Mouse (Mus musculus) lung, postnatal 0 days (tissue): ENCODE data around the gene Olfr432. TPM values are rescaled to one million over a fixed set of nuclear protein-coding genes. Genes with fewer than 3 reads are reported as not detected.

Experiments used
- ATAC-seq: fragments of 200-750 bp; cut with Nextera tagmentation; 2 replicates; pipeline ENCODE4 v1.8.0; 2017; ENCODE audit warnings: moderate library complexity
- DNase-seq: peaks from one replicate; pipeline ENCODE4 v3.0.0-alpha.2; 2016; ENCODE audit warnings: low spot score
- H3K27ac ChIP-seq: fragments of 300-500 bp; sonication (generic); 2 replicates; pipeline ENCODE4 v1.5.1; 2014; ENCODE audit warnings: antibody characterized with exemption, mild to moderate bottlenecking, low read length, mixed read lengths
- H3K27me3 ChIP-seq: fragments of 300-500 bp; sonication (generic); replicated peaks from 2 replicates; pipeline ENCODE4 v1.6.1; 2014; ENCODE audit warnings: low read length, mixed read lengths; ENCODE audit not compliant: insufficient read depth
- H3K36me3 ChIP-seq: fragments of 300-500 bp; sonication (generic); 2 replicates; pipeline ENCODE4 v1.6.1; 2014; ENCODE audit warnings: low read length, mixed read lengths; ENCODE audit not compliant: insufficient read depth
- H3K4me1 ChIP-seq: fragments of 300-500 bp; sonication (generic); 2 replicates; pipeline ENCODE4 v1.6.1; 2014; ENCODE audit warnings: antibody characterized with exemption, low read depth, low read length, mixed read lengths; ENCODE audit not compliant: insufficient read depth
- H3K4me2 ChIP-seq: fragments of 300-500 bp; sonication (generic); replicated peaks from 2 replicates; pipeline ENCODE4 v1.6.1; 2014; ENCODE audit warnings: low read depth, mild to moderate bottlenecking, low read length, moderate library complexity, mixed read lengths
- H3K4me3 ChIP-seq: fragments of 300-500 bp; sonication (generic); 2 replicates; pipeline ENCODE4 v1.5.1; 2014; ENCODE audit warnings: low read depth, low read length
- H3K9ac ChIP-seq: fragments of 300-500 bp; sonication (generic); replicated peaks from 2 replicates; pipeline ENCODE4 v1.6.1; 2014; ENCODE audit warnings: low read depth, mild to moderate bottlenecking
- H3K9me3 ChIP-seq: fragments of 300-500 bp; sonication (generic); 2 replicates; pipeline ENCODE4 v1.6.1; 2016; ENCODE audit warnings: low read length, mixed read lengths
- CTCF ChIP-seq: IDR thresholded peaks from 2 replicates; pipeline ENCODE4 v1.5.1; 2016; ENCODE audit warnings: antibody characterized with exemption, mild to moderate bottlenecking
- EP300 ChIP-seq: IDR thresholded peaks from 2 replicates; pipeline ENCODE4 v1.6.1; 2016; ENCODE audit warnings: antibody characterized with exemption, mild to moderate bottlenecking, control low read depth
- WGBS: fragments of 180-500 bp; shearing (Covaris S2); extraction: QIAGEN DNeasy Blood & Tissue Kit; methylation state at CpG from one replicate; pipeline ENCODE4 v1.1.7; 2014; 5-methylcytosine and 5-hydroxymethylcytosine counted together
- polyA plus RNA-seq: library from polyadenylated mRNA; unstranded; fragments of >200 nt; fragmentation: Nextera tagmentation; extraction: Ambion mirVana; gene quantifications from 2 replicates; pipeline ENCODE4 v1.2.1, GENCODE M21; 2015

The Olfr432 gene
- polyA plus RNA-seq, 1 experiment from 2014 or later: not detected

DNA sequence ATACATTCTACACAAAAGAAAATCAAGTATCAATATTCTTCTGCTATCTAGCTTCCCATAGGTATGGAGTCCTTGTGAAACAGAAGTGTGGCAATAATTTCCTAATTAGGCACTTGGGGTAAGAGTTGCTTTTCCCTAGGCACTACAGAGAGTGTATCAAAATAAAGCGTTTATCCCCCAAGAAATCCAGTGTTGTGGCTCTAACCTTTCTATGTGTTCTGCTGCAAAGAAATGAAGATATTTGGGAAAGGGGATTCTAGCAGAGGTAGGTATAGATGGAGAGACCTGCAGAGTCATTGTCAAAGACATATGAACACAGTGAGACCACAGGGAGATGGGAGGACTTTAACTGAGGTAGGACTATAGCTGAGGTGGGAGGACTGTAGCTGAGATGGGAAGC lies 47.6 kb downstream of the Olfr432 start, which contains the start of gene Olfr427:
TSS of gene Olfr427 (plus strand) at position 301 of the 400 bp plus-strand sequence.
- no peak for DNase-seq
- Histone ChIP-seq H3K36me3 (no peaks in the 10 kb centered on the region), H3K9me3 (no peaks in the 10 kb centered on the region), H3K4me1 (no peaks in the 10 kb centered on the region), H3K27ac (no peak within 1 kb of the TSS), H3K4me3 (no peak within 1 kb of the TSS), H3K9ac (no peak within 1 kb of the TSS), H3K27me3 (no peaks in the 10 kb centered on the region), H3K4me2 (no peak within 1 kb of the TSS)
- WGBS: 84% methylated on average over 1 of the region's 1 CpGs
- no peak for TF ChIP-seq CTCF
- no peak for ATAC-seq

DNA sequence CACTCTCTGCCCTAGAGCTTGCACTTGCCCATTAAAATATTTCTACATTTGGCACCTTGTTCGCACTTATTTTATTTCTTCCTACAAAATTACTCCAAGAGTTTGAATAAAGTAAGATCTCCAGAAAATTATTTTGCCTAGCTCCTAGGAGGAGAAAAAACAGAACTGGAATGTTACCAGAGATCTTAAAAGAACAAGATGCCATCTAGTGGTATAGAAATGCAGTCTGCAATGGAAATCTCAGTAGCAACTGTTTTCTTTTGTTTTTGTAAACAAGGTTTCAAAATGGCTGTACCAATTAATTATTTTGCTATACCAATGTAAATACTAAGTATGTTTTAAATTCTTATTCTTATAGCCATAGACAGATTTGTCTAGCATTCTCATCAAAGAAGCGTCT lies 54.7 kb downstream of the Olfr432 start:
- Histone ChIP-seq H3K27me3 (no peaks in the 10 kb centered on the region), H3K4me3 (no peak overlapping the region), H3K9me3 (no peaks in the 10 kb centered on the region), H3K9ac (no peak overlapping the region), H3K27ac (no peak overlapping the region), H3K36me3 (no peaks in the 10 kb centered on the region), H3K4me1 (no peaks in the 10 kb centered on the region), H3K4me2 (no peak overlapping the region)
- TF ChIP-seq CTCF: peak; percentile 38
- no peak for TF ChIP-seq EP300
- WGBS: 54% methylated on average over 2 of the region's 2 CpGs
- no peak for ATAC-seq
- DNase-seq: peak; percentile 41

Other genes with a start within 250 kb of the Olfr432 start
- 1.3 and 1.4 TPM in 2 replicates for gene Ifi211, start 136.2 kb upstream of the Olfr432 start, polyA plus RNA-seq
- 5.4 and 8.3 TPM in 2 replicates for gene Mndal, start 106.7 kb upstream of the Olfr432 start, polyA plus RNA-seq
- 3.2 and 5.0 TPM in 2 replicates for gene Ifi203, start 106.5 kb upstream of the Olfr432 start, polyA plus RNA-seq
- 0.07 TPM in 1 of 2 replicates, not detected in the other for gene Ifi202b, start 66.5 kb upstream of the Olfr432 start, polyA plus RNA-seq
- gene Ifi205, start 17.4 kb upstream of the Olfr432 start, polyA plus RNA-seq: 0.33 and 0.37 TPM in 2 replicates
- not detected in 2 replicates for gene Olfr433, start 8.5 kb upstream of the Olfr432 start, polyA plus RNA-seq
- not detected in 2 replicates for gene Olfr430, start 17.4 kb downstream of the Olfr432 start, polyA plus RNA-seq
- gene Olfr429, start 35.1 kb downstream of the Olfr432 start, polyA plus RNA-seq: not detected in 2 replicates
- gene Olfr427, start 47.7 kb downstream of the Olfr432 start, polyA plus RNA-seq: not detected in 2 replicates
- not detected in 2 replicates for gene Olfr231, start 72.0 kb downstream of the Olfr432 start, polyA plus RNA-seq
- gene Olfr424, start 82.3 kb downstream of the Olfr432 start, polyA plus RNA-seq: not detected in 2 replicates
- gene Olfr420, start 106.4 kb downstream of the Olfr432 start, polyA plus RNA-seq: not detected in 2 replicates
- 0.26 and 0.35 TPM in 2 replicates for gene Spta1, start 123.6 kb downstream of the Olfr432 start, polyA plus RNA-seq
- not detected in 2 replicates for gene Olfr419, start 202.9 kb downstream of the Olfr432 start, polyA plus RNA-seq